Mouse (Mus musculus) urinary bladder, postnatal 4 days (tissue): ENCODE data around the gene Limch1.

Source experiments
- DNase-seq, 2 experiments: peaks; one replicate each; pipeline ENCODE4 v3.0.0; 2021 to 2022; ENCODE audit warnings: low spot score in 2 of 2

The Limch1 gene

DNA sequence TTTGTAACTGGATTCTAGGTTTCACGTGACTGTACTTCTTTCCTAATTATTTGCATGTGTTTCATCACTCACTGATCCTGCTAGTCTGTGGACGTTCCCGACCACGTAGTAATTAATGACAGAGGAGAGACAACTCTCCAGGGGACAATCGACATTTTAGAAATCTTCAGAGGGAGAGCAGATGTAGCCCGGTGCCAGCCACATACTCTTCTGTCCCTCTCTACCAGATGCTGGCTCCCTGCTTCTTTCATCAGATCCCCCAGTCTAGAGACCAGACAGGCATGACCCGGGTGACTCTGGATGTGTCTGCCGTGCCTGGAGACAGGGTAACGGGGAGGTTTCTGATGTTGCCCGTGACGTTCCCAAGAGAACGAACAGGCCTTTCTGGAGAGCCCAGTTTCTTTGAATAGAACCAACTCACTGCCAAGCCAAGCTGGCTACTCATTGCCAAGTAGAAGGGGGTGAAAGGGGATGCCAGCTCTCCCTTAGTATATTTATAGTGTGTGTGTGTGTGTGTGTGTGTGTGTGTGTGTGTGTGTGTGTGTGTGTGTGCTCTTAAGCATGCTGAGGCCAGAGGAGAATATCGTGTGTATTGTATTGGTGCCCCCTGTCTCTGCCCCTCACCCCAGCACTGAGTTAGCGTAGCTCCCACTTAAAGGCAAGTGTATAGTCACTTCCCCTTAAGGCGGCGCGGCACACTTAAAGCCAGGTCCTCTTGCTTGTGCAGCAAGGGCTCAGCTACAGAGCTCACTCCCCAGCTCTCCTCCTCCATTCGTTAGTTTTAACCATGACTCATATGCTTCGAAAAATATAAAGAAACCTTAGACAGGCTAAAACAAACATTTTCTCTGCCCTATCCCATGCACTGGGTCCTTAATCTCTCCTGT, 233.9 kb downstream of the Limch1 start:
- DNase-seq: no peak

GRCm38 (mm10) chr5:66980862-66981261, 235.2 kb downstream of the Limch1 start:
- DNase-seq: no peak

DNA sequence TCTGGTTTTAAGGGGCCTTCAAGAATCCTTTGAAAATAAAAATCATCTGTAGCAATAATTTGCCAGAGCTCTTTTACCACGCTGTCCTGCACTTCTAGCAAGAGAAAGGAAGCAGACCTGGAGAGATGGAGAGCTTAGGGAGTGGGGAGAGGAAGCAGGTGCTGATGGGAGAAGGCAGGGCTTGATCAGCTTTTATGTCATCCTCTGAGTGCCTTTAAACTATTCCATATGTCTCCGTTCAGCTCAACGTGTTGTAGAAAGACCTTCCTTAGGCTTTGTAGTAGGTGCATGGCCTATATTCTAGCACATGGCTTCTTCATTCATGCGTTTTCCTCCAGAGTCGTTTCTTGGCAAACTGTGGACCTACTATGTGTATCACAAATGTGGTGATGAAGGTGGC, 237.5 kb downstream of the Limch1 start:
- no peak for DNase-seq

- no peak for DNase-seq
These were observed 243.3 kb downstream of the Limch1 start for GRCm38 (mm10) chr5:66988926-66989325.

DNA sequence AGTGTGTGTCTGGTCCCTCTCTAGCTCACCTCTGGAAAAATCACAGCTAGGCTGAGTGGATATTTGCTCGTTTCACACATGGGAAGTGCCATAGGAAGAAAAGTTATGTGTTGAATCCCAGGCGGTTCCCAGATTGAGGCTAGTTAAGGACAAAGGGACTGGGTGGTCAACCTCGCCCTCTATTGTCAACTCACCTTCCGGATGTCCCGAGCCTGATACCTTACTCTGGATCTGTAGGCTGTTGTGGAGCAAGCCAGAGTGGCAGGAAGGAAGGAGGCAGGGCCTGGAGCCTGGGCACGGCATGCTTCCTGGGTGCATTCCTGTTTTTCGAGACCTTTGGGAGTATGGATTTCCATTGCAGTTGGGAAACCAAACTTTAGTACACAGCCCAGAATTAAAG, 243.9 kb downstream of the Limch1 start:
- no peak for DNase-seq

DNA sequence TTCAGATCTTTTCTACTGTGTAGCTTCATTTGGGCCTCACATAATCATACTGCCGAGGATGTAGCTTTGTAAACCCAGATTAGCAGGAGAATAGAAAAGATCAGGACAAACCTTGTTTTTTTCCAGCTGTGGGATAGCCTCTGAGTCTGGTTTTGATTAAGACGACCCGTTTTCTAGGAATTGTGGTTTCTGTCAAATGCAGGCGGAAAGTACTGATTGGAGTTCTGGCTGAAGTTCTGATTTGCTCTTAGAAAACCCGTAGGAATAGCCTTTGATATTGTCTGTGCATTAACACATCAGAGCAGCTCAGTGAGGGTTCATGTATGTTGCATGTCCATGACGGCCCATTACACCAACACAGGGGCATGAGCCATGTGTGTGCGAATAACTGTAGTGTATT, 246.8 kb downstream of the Limch1 start:
- DNase-seq: no peak

DNA sequence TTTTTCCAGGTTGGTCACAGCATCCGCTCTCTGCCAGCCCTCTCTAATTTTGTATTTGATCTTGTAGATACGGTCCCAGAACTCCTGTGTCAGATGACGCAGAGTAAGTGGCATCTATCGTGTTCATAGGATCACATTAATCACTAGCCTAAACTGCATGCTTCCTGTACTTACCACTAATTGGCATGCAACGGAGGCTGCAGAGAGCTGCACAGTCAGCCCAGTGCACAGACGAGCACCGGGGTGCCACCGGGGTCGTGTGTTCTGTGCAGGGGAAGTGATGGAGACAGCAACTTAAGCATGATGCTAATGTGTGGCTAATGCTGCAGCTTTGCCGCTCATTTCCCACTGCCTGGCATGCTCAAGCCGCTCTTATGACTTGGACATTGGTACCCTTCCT, 247.4 kb downstream of the Limch1 start:
- DNase-seq: no peak

GRCm38 (mm10) chr5:66996124-66996523, 250.5 kb downstream of the Limch1 start:
- no peak for DNase-seq

DNA sequence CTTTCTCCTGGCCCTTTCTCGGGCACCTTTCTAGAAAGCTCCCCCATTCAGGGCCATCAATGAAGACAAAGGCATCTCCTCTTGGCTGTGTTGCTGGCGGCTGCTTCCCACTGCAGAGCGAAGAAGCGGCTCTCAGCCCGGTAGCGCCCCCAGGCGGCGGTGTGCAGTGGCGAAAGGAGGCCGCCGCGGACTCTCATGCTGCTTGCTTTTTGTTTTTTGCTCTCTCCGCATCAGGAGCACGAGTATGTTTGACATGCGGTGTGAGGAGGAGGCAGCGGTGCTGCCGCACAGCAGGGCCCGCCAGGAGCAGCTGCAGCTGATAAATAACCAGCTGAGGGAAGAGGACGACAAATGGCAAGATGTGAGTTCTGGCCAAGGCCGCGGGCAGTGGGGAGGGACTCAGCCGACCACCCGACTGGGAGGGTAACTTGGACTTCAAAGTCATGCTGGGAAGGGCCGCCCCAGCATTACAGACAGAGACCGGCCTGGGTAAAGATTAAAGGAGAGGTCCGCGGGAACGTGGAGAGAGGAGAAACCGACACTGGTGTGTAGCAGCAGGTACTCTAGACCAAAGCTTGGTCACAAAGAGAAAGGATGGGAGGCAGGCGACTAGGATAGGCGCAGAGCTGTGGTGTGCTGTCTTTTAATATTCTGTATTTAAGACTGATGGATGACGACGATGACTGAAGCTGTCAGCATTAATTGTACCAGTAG, 251.4 kb downstream of the Limch1 start:
- DNase-seq: peak; percentile 70 to 88

DNA sequence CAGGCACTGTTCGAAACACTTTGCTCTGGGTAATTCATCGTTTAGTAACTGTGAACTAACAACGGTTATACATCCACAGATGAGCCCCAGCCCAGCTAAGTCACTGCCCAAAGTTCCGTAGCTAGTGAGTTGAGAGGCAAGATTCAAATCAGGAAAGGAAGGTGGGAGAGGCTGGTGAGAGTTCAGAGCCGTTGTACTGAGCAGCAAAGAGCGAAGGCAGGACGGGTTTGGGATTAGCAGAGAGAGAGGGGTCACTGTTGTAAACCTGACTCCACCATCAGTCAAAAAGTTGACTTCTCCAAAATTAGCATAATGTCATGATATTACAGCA, 251.9 kb downstream of the Limch1 start:
- no peak for DNase-seq

- no peak for DNase-seq
These were observed 252.7 kb downstream of the Limch1 start for GRCm38 (mm10) chr5:66998341-66998740.

DNA sequence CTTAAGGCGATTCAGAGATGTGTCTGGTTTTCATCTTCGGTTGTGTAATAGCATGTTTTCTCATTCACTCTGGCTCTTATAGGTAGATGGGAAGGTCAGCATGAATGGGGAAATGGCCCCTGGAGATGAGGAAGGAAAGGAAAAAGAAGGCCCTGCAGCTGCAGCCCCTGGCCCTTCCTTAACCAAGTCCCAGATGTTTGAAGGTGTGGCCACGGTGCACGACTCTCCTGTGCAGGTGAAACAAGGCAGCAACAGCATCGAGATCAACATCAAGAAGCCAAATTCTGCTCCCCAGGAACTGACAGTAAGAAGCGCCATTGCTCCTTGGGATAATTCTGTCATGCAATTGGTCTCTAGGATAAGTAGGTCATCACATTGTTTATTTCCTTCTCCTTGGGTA, 256.7 kb downstream of the Limch1 start:
- DNase-seq: no peak

- no peak for DNase-seq
These were observed 259.0 kb downstream of the Limch1 start for GRCm38 (mm10) chr5:67004619-67005018.

- no peak for DNase-seq
These were observed 265.6 kb downstream of the Limch1 start for GRCm38 (mm10) chr5:67011043-67011870.

- no peak for DNase-seq
These were observed 266.4 kb downstream of the Limch1 start for GRCm38 (mm10) chr5:67011985-67012384.

GRCm38 (mm10) chr5:67013926-67014325, 268.3 kb downstream of the Limch1 start:
- DNase-seq: no peak

DNA sequence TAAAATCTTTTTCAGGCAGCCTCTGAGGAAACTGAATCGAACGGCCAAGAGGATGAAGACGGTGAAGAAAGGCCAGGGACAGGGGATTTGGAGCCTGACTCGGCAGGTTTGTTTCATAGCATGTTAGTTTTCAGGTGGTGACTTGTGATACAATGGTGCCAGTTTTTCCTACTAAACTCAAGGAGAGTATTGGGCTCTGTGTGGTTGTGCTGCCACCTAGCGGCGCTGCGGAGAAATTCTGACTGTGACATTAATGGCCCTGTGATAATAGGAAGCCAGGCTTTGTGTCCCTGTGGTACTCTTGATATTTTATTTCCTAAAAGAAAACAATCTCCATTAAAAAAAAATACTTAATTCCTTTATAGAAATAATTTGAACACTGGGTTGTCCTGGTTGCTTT, 270.8 kb downstream of the Limch1 start:
- DNase-seq: peak; percentile 43 to 76

DNA sequence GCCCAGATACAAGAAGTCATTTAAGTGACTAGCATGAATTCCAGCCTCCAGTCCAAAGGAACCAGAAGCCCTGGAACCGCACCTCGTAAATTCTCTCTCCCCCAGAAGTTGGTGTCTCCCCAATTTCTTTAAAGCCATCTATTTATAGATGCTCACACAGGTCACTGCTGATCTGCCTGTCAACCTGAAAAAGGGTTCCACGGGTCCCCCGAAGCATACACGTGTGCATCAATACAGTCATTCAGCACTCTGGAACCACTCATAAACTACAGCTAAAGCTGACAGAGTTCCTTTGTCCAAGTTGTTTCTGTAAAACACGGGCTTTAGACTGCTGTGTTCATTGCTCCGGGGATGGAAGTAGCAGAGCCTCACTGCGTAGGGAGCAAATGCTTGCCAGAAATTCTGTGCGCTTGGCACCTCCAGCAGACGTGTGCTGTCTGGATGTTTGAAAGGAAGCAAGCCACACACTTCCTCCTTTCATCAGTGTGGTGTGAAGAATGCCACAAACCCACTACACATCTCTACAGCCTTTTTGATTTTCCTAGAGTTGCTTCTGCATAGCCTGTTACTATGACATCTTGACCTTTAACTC, 278.9 kb downstream of the Limch1 start:
- DNase-seq: no peak

DNA sequence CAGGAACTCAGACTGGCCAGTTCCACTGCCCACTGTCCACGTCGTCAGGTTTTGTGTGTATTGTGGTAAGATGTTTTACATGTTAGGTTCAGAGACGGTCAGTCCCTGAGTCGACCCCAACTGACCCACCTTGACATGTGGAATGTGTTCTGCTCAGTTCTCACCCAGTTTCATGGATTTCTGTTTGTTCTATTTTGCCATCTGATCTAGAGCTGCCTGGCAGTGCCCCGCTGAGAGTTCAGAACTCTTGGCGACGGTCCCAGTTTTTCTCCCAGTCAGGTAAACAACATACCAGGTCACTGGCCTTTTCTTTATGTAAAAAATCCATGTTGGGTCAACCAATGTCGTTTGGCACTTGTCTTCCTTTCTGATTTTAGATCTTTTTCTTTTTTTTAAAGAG, 279.5 kb downstream of the Limch1 start:
- no peak for DNase-seq

GRCm38 (mm10) chr5:67025581-67025980, 280.0 kb downstream of the Limch1 start:
- DNase-seq: no peak

DNA sequence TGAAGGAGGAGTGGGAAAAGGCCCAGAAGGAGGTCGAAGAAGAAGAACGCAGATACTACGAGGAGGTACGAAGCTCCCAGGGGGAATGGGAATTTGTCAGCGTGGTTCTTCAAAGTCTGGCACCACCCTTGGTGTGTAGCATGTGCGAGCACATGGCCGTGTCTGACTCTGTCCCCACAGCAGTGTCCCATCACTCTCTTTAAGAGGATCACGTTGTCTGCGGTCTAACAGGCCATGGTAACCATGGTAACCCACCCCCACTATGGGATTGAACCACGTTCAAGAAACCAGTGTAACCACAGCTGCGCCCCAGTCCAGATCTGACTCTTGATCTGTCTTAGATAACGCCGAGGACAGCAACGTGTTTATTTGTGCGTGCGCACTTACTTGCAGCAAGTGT, 283.2 kb downstream of the Limch1 start:
- no peak for DNase-seq

DNA sequence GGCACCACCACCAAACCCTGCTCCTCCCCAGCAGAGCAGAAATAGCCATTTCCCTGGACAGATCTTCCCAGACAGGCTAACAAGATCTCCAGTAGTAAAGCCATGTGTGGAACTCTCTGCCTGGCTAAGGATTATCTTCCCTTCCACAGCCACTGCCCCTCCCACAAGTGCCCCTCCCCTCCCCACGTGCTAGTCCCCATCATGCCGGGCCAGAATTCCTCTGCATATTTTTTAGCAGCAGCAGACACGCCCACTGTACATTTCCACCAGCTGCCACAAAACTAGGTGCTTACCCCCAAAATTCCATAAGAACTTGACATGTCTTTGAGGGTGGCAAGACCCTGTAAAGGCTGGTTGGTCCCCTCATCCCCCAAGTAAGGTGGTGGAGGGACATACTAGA, 284.3 kb downstream of the Limch1 start:
- no peak for DNase-seq
